Mouse (Mus musculus) thymus, postnatal 14 days (tissue): ENCODE measurements around the gene Gatad2b.
"Not testable (repeated sequence)": the region's sequence is repeated elsewhere in the genome, so short reads cannot be mapped to it uniquely, and the experiment has no call there.

Source experiments
- DNase-seq: peaks from one replicate; pipeline ENCODE4 v3.0.0; 2021

The Gatad2b gene

DNA sequence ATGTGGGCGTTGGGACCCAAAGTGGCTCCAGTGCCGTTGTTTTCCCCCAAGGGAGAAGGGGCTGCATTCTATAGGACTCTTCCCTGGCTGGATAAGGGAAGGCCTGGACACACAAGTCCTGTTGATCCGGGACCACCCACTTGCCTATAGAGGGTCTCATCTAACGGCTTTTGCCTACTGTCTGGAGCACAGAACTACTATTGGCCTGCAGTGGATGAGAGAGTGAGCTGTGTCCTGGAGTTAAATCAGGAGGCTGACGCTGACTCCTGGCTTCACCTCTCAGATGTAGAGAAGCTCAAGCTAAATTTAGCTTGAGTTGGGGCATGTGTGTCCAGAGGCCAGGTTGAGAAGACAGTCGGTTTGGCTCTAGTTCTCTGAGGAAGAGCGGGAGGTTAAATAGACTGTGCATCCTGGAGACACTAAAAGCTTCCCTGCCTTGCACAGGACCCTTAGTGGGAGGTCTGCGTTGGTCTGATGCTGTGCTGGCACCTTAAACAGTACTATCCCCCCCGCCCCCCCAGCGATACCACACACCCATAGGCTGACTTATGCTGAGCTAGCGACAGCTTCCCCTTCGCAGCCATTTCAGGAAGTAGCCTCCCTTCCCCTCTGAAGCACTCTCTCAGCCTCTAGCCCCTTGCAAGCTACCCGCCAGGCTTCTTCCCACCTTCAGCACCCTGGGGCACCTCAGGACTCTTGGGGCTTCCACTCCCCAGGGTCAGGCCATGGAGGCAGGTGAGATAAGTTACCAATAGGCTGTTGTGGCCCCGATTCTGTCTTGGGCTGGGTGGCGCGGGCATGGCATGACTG lies 26.8 kb upstream of the Gatad2b start:
- peak; percentile 68 for DNase-seq

DNA sequence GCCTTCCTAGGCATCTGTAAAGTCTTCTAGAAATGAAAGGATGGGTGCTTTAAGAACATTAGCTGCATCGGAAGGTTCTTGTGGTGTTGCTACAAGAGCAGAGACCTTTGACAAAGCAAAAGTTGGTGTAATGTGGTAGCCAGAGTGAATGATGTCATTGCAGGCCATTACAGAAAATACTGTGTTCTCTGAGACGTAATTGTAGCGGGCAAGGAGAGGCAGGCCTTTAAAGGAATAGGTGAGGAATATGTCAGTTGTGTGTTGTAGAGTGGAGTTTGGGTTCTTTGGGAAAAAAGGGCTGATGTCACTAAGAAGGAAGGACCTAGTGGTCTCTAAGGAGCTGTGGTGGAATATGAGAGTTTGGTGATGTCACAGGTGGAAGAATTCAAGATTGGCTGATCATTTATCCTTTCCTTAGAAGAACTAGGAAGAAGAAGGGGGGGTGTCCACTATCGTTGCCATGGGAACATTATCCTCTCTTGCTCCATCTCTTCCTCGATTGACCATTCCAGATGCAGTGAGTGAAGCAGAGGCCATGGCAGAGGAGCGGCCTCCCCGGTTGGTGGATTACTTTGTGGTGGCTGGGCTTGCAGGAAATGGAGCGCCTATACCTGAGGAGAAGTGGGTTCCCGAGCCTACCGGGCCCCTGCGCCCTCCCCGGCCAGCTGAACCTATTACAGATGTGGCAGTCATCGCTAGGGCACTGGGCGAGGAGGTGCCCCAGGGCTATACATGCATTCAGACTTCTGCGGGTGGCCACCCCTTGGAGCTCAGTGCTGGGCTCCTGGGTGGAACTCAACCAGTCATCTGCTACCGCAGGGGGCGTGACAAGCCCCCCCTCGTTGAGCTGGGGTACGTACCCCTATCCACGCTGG lies 25.8 kb upstream of the Gatad2b start:
- peak; percentile 56 for DNase-seq

DNA sequence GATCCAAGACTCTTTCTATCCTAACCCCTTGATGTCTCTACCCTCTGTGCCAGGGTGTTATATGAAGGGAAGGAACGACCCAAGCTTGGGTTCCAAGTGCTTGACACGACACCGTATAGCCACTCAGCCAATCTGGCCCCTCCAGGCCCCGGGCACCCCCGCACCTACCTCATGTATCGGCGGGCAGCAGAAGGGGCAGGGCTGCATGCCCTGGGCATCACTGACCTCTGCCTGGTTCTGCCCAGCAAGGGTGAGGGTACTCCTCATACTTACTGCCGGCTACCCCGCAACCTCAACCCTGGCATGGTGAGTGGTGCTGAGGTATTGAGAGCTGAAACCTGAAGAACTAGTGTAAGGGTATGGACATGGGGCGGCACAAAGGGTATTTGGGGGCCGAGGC lies 24.8 kb upstream of the Gatad2b start:
- no peak for DNase-seq

DNA sequence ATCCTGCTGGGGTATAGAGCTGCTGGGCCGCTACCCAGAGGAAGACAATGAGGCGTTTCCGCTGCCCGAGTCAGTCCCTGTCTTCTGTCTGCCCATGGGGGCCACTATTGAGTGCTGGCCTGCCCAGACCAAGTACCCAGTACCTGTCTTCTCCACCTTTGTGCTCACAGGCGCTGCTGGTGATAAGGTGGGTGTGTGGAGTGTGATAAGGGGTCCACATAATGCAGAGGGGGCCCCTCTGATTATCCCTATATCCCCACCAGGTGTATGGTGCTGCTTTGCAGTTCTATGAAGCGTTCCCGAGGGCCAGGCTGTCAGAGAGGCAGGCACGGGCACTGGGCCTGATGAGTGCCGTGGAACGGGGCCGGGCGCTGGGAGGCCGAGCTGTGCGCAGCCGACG lies 24.0 kb upstream of the Gatad2b start:
- no peak for DNase-seq

DNA sequence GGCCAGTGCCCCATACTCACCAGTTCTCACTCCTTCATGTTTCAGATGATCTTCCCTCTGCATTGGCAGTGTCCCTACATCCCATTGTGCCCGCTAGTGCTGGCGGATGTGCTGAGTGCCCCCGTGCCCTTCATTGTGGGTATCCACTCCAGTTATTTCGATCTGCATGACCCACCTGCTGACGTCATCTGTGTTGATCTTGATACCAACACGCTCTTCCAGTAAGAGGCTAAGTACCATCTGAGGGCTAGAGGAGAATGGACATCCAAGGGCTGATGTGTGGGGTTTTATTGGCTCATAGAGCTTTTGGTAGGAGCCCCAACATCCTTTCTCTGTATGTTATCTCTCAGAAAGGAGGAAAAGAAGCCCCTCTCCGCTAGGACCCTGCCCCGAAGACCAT lies 22.2 kb upstream of the Gatad2b start:
- no peak for DNase-seq

DNA sequence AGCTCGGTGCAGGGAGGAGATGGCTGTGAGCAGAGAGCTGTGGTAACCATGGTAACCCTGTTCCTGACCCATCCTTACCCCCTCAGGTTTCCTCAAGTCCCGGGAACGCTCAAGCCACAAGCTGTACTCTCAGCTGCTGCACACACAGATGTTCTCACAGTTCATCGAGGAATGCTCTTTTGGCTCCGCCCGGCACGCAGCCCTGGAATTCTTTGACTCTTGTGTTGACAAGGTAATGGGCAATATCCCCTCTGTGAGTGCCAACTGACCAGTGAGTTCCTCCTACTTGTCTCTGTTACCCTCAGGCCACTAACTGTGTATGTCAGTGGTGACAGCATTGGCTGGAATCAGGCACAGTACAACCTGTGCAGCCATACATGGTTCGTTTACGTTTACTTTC lies 20.8 kb upstream of the Gatad2b start:
- DNase-seq: no peak

DNA sequence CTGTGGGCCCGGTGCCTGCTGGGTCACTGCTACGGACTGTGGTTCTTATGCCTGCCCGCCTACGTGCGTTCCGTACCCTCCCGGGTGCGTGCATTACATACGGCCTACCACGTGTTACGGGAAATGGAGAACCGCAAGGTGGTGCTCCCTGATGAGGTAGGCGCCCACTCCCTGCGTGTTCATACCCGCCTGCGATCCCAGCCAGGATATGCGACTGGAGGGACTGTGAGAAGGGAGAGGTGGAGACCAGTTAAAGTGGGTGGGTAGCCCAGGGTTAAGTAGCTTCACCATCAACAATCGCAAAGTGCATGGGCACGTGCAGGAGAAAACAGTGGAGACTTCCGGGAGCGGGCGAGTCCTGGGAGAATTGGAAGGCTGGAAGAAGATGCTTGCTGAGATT lies 19.1 kb upstream of the Gatad2b start:
- DNase-seq: no peak

DNA sequence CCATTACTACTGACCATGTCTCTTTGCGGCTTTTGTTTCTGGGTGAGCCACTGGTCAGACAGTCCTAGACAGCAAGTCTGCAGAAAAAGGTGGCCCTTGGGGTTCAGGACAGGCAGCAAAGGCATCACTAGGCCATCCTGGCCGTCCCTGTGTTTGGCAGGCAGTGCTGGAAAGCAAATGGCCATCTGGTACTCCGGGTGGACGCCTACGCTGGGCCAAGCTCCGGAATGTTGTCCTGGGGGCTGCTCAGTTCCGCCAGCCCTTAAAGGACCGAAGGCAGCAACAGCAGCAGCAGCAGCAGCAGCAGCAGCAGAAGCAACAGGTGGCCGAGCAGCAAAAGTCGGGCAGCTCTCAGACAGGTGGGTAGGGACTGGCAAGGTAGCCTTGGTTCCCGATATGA lies 17.7 kb upstream of the Gatad2b start:
- DNase-seq: no peak

DNA sequence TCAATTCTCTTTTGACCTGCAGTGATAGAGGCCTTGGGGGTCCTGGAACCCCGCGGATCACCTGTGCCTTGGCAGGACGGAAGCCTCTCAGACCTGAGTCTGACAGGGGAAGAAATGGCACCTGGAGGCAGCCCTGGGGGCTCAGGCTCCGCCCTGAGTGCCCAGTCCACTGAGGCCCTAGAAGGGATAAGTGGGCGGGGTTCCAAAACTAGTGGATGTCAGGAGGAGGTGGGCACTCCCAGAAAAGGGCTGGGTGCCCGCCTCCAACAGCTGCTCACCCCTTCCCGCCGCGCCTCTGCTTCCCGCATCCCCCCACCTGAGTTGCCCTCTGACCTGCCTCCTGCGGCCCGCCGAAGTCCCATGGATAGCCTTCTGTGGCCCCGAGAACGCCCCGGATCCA lies 16.1 kb upstream of the Gatad2b start:
- no peak for DNase-seq

DNA sequence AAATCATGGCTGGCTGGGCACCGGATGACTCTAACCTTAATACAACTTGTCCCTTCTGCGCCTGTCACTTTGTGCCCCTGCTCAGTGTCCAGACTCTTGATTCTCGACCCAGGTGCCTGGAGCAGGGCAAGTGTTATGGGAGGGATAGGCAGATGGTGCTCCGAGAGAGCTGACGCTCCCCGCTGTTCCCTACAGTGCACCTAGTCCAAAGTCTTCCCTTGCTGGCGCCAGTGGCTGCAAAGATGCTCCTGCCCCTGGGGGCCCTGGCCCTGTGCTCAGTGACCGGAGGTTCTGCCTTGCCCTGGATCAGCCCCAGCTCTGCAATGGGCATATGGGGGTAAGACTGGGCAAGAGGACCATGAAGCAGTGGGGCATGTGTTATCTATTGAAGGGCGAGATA lies 15.2 kb upstream of the Gatad2b start:
- DNase-seq: no peak

DNA sequence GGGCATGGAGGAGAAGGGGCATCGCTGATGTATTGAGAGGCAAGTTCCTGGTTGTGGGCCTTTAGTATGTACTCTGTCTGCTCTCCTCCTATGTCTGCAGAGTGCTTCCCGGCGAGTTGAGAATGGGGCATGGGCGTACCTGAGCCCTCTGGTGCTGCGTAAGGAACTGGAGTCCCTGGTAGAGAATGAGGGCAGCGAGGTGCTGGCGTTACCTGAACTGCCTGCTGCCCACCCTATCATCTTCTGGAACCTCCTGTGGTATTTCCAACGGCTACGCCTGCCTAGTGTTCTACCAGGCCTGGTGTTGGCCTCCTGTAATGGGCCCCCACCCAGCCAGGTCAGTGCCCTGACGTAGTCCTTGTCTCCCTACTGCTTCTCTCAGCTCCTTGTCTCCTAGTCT lies 14.8 kb upstream of the Gatad2b start:
- no peak for DNase-seq

DNA sequence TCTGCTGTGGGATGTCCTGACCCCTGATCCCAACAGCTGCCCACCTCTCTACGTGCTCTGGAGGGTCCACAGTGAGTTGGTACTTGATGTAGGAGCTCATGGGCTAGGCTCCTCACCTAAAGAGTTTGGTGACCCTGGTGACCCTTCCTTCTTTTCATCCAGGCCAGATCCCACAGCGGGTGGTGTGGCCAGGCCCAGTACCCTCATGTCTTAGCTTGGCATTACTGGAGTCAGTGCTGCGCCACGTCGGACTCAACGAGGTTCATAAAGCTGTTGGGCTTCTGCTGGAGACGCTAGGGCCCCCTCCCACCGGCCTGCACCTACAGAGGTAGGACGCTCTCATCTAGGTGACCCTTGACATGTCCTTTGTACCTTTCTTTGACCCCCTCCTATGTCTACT lies 13.8 kb upstream of the Gatad2b start:
- no peak for DNase-seq

DNA sequence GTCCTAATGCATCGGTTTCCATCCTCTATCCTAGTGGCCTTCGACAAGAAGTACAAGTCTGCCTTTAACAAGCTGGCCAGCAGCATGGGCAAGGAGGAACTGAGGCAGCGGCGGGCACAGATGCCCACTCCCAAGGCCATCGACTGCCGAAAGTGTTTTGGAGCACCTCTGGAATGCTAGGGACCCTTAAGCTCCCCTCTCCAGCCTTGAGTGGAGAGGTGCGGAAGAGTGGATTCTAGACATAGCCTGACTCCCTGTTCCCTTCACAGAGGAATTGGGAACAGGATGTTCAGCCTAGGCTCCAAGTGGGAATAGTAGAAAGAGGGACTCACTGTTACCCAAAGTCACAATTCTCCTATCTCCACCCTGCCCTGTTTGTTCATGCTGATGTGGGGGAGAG lies 13.2 kb upstream of the Gatad2b start:
- no peak for DNase-seq

DNA sequence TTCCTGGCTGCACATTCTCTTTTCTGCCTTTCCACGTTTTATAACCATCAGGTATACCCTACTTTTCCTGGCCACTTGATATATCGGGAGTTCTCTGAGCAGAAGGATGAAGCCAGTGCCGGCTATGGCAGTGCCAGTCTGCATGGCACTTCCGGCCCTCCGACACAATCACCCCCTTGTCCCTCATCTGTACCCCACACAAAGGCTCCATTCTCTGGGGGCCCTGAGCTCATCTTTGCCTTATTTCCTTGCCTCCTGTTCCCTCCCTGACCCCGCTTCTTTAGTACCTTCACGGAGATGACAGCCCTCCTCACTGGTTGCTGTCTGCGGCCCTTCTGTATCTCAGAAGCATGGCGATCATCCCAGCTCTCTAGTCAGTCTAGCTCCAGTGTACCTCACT lies 12.3 kb upstream of the Gatad2b start:
- DNase-seq: no peak

DNA sequence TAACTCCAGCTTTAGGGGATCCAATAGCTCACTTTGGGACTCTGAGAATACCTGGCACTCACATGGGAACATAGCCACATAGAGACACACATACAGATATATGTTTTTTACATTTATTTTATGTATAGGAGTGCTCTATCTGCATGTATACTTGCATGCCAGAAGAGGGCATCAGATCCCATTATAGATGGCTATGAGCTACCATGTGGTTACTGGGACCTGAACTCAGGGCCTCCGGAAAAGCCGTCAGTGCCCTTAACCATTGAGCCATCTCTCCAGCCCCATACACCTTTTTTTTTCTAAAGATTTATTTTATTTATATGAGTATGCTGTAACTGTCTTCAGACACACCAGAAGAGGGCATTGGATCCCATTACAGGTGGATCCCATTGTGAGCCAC lies 8.8 kb upstream of the Gatad2b start:
- DNase-seq: no peak

DNA sequence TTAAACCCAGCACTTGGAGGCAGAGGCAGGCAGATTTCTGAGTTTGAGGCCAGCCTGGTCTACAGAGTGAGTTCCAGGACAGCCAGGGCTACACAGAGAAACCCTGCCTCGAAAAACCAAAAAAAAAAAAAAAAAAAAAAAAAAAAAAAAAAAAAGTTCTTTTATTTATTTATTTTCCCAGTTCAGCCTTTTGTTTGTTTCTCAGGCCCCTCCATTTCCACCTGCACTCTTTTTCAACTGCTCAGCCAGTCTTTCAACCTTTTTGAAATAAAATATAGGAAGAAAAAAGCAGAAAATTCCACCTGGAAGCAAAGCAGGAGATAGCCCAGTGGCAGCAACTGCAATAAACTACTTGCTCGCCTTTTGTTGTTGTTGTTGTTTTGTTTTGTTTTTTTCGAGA lies 3.6 kb upstream of the Gatad2b start:
- not testable (repeated sequence) for DNase-seq

DNA sequence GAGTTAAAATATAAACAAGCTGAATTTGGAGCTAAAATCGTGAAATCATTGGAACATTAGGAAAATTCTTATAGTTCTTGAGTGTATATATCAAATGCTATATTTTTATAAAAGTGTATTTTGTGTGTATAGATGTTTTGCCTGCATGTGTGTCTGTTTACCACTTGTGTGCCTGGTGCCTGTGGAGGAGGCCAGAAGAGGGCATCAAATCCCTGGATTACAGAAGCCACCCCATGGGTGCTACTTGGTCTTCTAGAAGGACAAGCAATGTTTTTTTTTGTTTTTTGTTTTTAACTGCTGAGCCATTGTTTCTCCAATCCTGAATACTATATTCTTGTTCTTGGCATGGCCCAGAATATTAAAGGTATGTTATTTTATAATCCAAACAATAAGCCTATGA lies 2.4 kb upstream of the Gatad2b start:
- no peak for DNase-seq

DNA sequence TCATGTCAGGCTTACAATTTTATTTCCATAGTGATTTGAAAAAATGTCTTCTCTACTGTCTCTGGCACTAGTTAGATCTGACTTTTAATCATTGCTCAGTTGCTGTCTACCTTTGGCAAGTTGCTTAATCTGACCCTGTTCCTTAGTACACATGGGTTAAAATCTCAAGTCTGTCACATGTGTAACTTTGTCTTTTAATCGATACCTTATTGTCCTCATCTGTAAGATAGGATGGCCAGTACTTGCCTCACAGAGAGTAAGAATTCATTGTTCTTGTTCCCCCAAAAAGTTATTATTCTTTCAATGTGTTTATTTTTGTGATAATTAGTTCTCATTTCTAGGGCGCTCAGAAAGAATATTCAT lies 1.0 kb upstream of the Gatad2b start:
- DNase-seq: no peak

DNA sequence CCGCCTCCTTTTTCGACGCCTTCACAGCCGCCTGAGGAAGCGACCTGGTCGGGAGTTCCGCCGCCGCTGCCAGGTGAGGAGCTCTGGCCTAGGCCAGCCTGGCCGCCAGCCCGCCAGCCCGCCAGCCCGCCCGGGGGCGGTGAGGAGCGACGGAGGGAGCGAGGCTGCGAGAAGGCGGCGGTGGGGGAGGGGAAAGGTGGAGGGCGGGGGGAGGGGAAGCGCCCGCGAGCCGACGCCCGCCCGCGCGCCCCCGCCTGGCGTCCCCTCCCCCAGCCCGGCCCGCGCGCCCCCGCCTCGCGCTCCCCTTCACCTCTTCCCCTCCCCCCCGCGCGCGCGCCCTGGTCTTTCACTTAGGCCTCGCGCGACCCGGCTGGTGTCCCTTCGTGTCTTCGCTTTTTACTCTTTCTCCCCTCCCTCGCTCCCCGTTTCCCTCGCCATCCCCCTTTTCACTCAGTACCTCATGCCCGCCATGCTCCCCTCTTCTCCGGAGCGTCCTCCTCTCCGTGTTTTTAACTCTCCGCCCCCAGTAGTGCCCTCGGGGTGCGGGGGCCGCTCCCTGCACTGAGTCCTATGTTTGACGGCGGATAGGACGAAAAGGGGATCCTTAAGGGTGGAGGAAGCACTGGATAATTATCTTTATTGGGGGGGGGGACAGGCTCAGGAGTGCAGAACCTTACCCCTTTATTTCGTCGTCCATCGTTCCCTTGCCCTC lies 530 bp downstream of the Gatad2b start:
- peak; percentile 87 for DNase-seq

DNA sequence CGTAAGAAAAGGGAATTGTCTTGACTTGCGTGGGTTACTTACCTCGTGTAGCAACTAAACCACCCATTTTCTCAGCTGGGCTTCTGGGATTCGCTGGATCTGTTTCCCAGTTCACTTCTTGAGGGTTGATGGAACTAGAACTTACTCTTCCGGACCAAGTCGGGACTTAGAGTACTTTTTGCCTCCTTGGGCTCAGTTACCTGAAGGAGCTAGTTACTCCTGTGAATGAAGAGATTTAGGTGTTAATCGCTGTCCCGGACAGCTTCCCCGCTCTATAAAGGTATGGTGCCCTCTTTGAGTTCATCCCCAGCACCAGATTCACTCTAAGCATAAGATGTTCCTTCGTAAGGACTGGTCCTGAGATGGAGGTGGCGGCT lies 1.1 kb downstream of the Gatad2b start:
- peak; percentile 16 for DNase-seq

DNA sequence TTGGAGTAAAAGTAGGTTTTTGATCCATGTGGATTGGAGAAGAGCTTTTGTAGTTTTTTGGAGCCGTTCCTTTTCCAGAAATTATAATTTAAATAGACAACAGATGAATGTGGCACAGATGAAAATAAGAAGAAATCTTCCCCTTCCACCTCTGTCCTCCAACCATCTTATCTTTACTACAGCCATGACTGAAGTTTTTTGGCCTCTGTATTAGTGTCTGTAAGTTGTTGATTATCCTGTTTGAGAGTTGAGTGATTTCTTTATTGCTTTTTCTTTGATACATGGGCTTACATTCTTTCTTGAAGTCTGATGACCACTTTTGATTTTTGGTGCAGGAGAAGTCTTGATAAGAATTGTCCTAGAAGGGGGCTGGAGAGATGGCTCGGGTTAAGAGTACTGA lies 1.7 kb downstream of the Gatad2b start:
- DNase-seq: no peak

DNA sequence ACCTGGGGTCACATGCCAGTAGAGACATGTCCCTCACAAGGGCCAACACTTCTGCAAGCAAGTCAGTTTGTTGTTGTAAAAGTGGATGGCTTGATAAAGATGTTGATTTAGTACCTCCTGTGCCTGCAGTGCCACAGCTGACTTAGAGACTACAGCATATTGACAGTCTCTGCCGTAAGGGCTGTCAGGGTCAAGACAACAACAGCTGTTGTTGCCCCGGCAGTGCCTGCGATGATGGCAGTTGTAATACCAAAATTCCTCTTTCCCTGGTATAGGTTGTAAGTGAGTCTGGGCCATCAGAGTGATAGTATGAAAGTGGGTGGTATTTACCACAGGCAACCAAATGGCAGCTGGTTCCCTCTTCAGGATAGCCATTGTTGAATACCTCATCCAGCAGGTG lies 12.8 kb downstream of the Gatad2b start:
- no peak for DNase-seq

DNA sequence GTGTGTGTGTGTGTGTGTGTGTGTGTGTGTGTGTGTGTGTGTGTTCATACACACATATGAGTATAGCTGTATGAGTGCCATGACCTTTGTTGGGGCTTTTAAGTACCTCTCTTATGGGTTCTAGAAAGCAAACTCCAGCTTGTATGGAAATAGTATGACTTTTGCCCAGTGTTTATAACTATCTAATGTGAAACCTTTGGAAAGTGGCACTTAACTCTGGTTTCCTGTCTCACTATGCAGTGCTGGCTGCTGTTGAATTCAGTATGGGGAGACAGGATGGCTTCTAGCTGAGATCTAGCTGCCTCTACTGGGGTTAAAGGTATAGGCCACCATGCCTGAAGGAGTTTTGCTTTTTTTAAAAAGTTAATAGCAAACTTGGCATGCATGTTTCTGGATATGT lies 16.6 kb downstream of the Gatad2b start:
- DNase-seq: no peak

DNA sequence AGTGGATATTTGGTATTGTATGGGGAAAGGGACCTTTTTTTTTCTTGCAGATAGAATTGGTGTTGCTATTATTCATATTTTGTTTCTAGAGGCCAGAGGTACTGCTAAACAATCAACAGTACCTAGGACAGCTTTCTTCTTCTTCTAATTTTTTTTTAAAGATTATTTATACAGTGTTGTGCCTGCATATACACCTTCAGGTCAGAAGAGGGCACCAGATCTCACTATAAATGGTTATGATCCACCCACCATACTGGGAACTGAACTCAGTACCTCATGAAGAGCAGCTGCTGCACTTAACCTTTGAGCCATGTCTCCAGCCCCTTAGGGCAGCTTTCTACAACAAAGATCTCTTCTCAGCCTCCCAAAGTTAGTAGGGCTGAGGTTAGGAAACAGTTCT lies 20.4 kb downstream of the Gatad2b start:
- DNase-seq: peak; percentile 16
